Mouse (Mus musculus): ENCODE results near the gene Telo2.
A peak's percentile ranks its signal among the peaks of the same experiment; 100 is the strongest.
"Not testable (repeated sequence)": the region's sequence is repeated elsewhere in the genome, so short reads cannot be mapped to it uniquely, and the experiment has no call there.

Telo2 gene

DNA sequence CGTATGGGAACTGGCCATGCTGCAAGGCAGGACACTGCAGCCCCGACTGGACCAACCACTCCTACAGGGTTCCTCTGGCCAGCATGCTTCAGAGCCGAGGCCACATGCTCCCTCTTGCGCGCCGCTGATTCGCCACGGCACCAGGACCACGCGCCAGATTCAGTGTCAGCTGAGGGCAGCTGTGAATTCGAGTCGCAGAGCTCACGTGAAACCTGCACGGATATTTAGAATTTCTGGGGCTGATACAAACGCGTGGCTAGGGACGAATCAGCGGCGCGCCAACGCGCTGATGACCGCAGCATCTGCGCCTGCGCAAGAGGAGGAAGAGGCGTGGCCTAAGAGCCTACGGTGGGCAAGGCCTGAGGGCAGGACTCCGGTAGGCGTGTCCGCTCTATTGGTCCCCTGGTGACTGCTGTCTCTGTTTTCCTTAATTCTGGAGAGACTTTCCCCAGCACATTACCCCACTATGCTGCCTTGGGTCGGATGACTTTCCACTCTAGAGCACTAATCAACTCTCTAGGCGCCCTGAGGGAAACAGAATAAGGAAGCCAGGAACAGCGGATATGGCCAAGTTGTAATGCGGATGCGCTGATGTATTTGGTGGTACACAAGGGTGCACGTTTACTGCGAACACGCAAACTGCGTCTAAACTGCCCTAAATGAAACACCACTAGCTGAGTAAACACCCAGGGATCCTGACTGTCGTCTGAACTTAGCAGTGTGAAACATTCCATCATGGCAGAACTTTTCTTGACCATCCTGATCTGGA, at the start of gene Telo2:
TSS of gene Telo2 (minus strand) at position 304 of the 769 bp plus-strand sequence.
- DNase-seq = peak; percentile 93 to 94

GRCm38 (mm10) chr17:25164770-25165169, 49.0 kb upstream of the Telo2 start:
- no peak for DNase-seq

GRCm38 (mm10) chr17:25163387-25163786, 47.6 kb upstream of the Telo2 start:
- no peak for DNase-seq

DNA sequence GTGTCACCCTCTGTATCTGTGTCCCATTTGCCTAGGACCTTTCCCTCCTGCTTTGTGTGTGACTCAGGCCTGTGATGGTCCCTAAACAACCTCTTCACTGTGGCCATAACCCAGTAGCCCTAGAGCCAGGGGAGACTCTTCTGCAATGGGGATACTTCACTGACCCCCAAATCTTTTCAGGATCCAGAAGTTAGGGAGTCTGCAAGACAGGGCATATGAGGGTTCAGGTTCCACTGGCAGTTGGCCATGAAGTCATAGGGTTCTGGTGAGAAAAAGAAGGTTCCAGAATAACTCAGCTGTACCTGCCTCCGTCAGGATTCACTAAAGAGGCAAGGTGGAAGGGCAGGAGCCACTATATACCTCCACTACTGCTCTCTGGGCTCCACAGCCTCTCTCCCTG, 46.4 kb upstream of the Telo2 start, which contains the start of gene Ccdc154:
TSS of gene Ccdc154 (plus strand) at position 301 of the 400 bp plus-strand sequence.
- no peak for DNase-seq

DNA sequence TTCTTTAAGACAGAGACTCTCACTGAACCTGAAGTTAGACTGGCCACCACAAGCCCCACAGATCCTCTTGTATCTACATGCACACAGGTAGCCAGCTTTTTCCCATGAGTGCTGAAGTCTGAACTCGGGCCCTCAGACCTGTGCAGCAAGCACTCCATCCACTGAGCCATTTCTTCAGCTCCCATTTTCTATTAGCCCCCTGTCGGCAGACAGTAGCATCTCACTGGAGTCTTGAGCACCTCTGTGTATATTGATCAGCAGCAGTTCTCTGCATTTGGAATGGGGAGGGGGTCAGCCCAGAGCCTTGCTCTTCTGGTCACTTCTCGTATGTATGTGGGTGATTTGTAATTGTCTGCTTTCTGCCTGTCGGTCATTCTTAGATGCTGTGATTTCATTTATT, 24.2 kb upstream of the Telo2 start:
- DNase-seq = no peak

GRCm38 (mm10) chr17:25138803-25139202, 23.0 kb upstream of the Telo2 start:
- DNase-seq = no peak

DNA sequence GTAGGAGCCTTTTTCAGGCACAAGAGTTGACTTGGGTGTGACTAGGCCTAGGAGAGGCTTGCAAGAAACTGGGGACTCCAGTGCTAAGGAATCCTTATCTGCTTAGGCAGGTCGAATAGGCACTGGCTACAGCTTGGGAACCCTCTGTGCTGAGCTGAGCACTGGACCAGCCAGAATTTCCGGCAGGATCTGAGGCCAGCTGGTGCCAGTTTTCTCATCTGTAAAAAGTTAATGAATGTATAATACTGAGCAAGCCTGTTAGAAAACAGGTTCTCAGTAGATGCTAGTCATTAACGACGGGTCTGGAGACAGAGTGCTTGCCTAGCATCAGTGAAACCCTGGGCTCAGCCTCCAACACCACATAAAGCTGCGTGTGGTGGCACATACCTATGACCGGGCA, 19.9 kb upstream of the Telo2 start:
- no peak for DNase-seq

- peak; percentile 97 to 99 for DNase-seq
Measured at GRCm38 (mm10) chr17:25133275-25133698, 17.5 kb upstream of the Telo2 start, which contains the start of gene Clcn7. Clcn7 (plus strand) TSS chr17:25133391.

GRCm38 (mm10) chr17:25130060-25130459, 14.3 kb upstream of the Telo2 start:
- no peak for DNase-seq

- DNase-seq = no peak
Measured at GRCm38 (mm10) chr17:25127681-25128080, 11.9 kb upstream of the Telo2 start.

DNA sequence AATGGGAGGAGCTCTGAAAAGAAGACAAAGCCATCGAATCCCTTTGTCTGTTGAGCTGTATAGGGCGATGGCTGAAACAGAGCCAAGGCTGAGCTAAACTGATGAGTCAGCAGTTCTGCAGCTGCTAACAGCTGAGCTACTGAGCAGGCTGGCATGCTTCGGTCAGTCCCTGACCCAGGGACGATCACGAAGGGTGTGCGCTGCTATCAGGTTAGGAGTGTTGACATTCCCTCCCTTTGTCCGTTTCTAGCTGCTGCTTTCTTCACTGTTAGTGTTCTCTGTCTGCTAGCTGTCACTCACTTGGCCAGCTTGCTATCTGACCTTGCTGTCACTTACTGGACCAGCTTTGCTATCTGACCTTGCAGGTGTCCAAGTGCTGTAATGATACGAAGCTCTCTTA, 11.3 kb upstream of the Telo2 start:
- no peak for DNase-seq

DNA sequence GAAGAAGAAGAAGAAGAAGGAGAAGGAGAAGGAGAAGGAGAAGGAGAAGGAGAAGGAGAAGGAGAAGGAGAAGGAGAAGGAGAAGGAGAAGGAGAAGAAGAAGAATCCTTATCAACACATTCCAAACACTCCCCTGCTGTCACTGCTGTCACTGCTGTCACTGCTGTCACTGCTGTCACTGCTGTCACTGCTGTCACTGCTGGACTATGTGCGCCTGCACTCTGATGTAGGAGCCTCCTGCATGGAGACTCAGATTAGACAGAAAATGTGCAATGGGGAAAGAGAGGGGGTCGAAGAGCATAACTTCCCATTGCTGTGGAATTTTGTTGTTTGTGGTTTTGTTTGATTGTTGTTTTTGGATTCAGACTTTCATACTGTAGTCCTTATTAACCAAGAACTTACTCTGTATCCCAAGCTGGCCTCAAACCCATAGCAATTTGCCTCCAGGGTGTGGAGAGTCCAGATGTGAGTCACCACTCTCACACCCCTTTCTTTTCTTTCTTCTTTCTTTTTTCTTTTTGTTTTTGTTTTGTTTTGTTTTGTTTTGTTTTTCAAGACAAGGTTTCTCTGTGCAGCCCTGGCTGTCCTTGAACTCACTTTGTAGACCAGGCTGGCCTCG, 9.8 kb upstream of the Telo2 start:
- DNase-seq = not testable (repeated sequence)

DNA sequence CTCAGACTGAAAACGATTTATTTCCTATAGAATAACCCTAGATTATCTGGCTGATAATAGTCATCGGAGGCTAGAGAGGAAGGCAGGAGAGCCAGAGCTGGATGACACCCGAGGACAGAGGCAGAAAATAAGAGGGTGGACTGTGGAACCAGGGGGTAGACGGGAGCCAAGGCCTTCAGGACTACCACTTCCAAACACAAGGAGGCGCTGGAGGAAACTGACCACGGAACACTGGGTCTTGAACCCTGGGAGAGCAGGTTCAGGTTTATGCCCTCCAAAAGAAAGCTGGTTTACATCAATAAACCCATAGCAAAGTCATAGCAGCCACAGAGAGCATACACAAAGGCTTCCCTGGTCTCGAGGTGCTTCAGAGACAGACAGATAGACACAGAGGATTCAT, 8.2 kb upstream of the Telo2 start:
- no peak for DNase-seq

- no peak for DNase-seq
Measured at GRCm38 (mm10) chr17:25120406-25120805, 4.6 kb upstream of the Telo2 start, which contains the start of gene Ptx4. Ptx4 (plus strand) TSS chr17:25120760.

- no peak for DNase-seq
Measured at GRCm38 (mm10) chr17:25117263-25117662, 1.5 kb upstream of the Telo2 start.

DNA sequence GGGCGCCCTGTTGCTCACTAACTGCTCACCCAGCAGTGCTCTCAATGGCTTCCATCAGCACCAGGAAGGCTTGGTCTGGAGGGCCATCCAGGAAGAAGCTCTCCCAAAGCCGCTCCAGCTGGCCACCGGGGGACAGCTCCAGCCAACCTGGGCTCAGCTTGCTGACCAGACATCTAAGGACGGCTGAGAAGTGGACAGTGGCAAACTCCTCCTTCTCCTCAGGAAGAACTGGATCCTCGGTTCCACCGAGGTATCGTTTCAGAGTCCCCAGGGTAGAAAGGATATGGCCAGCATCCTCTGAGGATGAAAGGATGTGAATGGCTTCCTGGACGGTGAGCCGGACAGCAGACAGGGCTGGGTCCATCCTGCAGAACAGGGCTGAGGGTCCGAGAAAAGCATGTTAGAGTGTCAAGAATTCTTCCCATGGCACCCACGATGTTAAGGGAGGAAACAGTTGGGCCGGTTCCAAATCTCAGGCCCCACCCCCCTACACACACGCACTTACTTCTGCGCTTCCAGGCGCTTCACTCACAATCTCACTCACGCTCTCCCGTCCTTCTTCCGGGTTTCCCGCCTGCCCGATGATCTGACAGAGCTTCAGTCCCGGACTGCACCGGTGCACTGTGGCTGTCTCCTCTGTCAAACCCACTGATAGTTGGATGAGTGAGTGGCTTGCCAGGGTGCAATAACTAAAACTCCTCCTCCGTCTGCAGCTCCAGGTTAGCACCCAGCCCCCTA, 690 bp downstream of the Telo2 start:
- DNase-seq = peak in 1 of 2 experiments; percentile 26

GRCm38 (mm10) chr17:25112423-25112810, 3.4 kb downstream of the Telo2 start:
- no peak for DNase-seq

- DNase-seq = peak; percentile 78 to 79
Measured at GRCm38 (mm10) chr17:25111739-25112422, 3.9 kb downstream of the Telo2 start.

DNA sequence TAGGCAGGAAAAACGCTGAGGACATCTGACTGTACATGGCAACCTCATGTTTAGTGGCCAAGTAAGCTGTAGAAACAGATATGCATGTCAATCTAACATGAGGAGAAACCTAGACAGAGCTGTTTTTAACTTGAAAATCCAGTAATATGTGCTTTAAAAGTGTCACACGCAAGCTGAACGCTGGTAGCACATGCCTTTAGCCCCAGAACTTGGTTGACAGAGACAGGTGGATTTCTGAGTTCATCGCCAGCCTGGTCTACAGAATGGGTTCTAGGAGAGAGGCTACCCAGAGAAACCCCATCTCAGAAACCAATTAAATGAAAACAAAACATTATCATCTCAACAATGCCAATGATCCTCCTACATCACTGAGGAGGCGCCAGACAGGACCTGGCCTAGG, 4.5 kb downstream of the Telo2 start:
- no peak for DNase-seq

DNA sequence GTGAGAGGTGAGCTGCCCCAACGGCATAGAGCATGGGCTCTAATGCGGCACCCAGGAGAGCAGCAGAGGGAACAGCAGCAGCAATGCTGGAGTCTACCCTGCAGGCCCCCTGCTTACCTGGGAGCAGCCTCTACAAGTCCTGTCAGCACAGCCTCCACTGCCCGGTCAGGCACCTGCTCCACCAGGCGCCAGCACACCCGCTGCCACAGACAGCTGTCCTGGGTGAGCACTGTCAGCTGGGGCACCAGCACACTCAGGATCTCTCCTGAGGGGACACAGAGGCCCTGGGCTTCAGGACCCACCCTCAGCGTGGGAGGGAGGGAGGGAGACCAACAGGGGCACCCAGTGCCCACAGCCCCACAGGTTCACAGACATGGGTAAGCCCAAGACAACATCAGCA, 5.2 kb downstream of the Telo2 start:
- no peak for DNase-seq

GRCm38 (mm10) chr17:25109578-25109977, 6.2 kb downstream of the Telo2 start:
- DNase-seq = peak; percentile 54 to 59

- DNase-seq = peak in 1 of 2 experiments; percentile 30
Measured at GRCm38 (mm10) chr17:25107786-25108185, 8.0 kb downstream of the Telo2 start.

GRCm38 (mm10) chr17:25101338-25101737, 14.4 kb downstream of the Telo2 start:
- DNase-seq = no peak
